Mouse (Mus musculus) thymus, adult 2 months (tissue): Measurements from ENCODE around the gene Cpe. TPM values are rescaled to one million over a fixed set of nuclear protein-coding genes. Genes with fewer than 3 reads are reported as not detected.

Source experiments
- DNase-seq: peaks from one replicate; pipeline ENCODE4 v3.0.0; 2021
- H3K27ac ChIP-seq: fragments of 200-500 bp; 2 replicates; pipeline ENCODE4 v1.5.1; 2012; ENCODE audit warnings: low read length, control low read depth; ENCODE audit not compliant: control insufficient read depth, insufficient read depth
- H3K27me3 ChIP-seq: fragments of 200-500 bp; 2 replicates; pipeline ENCODE4 v1.6.1; 2012; ENCODE audit warnings: mild to moderate bottlenecking, low read length, moderate library complexity, mixed read lengths; ENCODE audit not compliant: control insufficient read depth, insufficient read depth
- H3K36me3 ChIP-seq: fragments of 200-500 bp; 2 replicates; pipeline ENCODE4 v1.6.1; 2012; ENCODE audit warnings: mild to moderate bottlenecking, low read length, moderate library complexity; ENCODE audit not compliant: control insufficient read depth, insufficient read depth
- H3K4me1 ChIP-seq: fragments of 200-500 bp; replicated peaks from 2 replicates; pipeline ENCODE4 v1.6.1; 2012; ENCODE audit warnings: low read length; ENCODE audit not compliant: control insufficient read depth, insufficient read depth
- H3K4me3 ChIP-seq: fragments of 200-500 bp; 2 replicates; pipeline ENCODE4 v1.5.1; 2012; ENCODE audit warnings: mild to moderate bottlenecking, low read length, control low read depth, moderate library complexity; ENCODE audit not compliant: control insufficient read depth, insufficient read depth
- CTCF ChIP-seq: fragments of 200-500 bp; IDR thresholded peaks from 2 replicates; pipeline ENCODE4 v1.5.1; 2012; ENCODE audit warnings: mild to moderate bottlenecking, control low read depth, low read length, moderate library complexity, borderline replicate concordance; ENCODE audit not compliant: control insufficient read depth, poor library complexity, insufficient read depth; ENCODE audit errors: extremely low read depth
- POLR2A ChIP-seq: fragments of 200-500 bp; IDR thresholded peaks from 2 replicates; pipeline ENCODE4 v1.6.1; 2012; ENCODE audit warnings: mild to moderate bottlenecking, low read length, control low read depth, moderate library complexity; ENCODE audit not compliant: control insufficient read depth, poor library complexity, insufficient read depth; ENCODE audit errors: extremely low read depth
- WGBS: fragments of 180-500 bp; shearing (Covaris S2); methylation state at CpG from one replicate; pipeline ENCODE4 v1.1.7; 2018; 5-methylcytosine and 5-hydroxymethylcytosine counted together
- polyA plus RNA-seq: library from polyadenylated mRNA; depleted of rRNA; stranded (reverse); fragments of >200 nt; gene quantifications from 2 replicates; pipeline ENCODE4 v1.2.3, GENCODE M21; 2012

Cpe gene
- polyA plus RNA-seq, 1 experiment = 9.8 TPM

DNA sequence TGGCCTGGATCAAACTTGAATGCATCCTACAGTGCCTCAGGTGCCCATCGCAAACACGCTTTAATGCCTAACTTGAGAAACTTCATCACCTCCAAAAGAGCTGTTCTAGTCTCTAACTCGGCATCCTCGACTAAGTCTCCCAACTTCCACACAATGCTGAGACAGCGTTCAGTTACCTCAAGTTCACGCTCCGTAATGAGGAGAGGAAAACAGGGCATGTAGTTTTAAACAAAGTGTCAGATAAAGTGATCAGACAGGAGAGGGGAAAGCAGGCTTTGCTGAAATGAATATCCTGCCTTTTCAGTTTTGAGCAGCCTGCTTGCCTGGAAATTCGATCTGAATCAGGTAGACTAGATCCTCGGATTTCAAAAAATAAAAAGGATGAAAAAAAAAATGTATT, 39.7 kb upstream of the Cpe start:
- no peak overlapping the region for H3K4me3 ChIP-seq
- 22% methylated on average over 9 of the region's 9 CpGs for WGBS
- TF ChIP-seq CTCF (no peak), POLR2A (no peak)
- H3K36me3 ChIP-seq = no peaks in the 10 kb centered on the region
- H3K27me3 ChIP-seq = no peaks in the 10 kb centered on the region
- no peak for DNase-seq
- no peak overlapping the region for H3K27ac ChIP-seq
- H3K4me1 ChIP-seq = peaks cover 7% of the 10 kb centered on the region

DNA sequence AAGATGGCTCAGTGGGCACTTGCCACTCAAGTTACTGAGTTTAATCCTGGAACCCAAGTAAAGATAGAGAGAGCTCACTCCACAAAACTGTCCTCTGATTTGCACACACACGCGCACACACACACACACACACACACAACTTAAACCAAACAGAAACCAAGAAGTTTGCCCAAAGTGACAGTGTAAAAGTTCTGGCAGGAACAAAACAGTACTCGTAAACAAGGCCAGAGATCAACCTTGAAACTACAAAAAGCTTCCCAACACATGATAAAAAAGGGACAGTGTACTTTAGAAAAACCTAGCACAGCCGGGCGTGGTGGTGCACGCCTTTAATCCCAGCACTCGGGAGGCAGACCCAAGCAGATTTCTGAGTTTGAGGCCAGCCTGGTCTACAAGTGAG, 35.3 kb upstream of the Cpe start:
- TF ChIP-seq CTCF (no peak), POLR2A (no peak)
- H3K27me3 ChIP-seq = no peaks in the 10 kb centered on the region
- no peak overlapping the region for H3K27ac ChIP-seq
- peaks cover 7% of the 10 kb centered on the region for H3K4me1 ChIP-seq
- WGBS = 97% methylated on average over 7 of the region's 7 CpGs
- H3K4me3 ChIP-seq = no peak overlapping the region
- no peak for DNase-seq
- H3K36me3 ChIP-seq = peaks cover 6% of the 10 kb centered on the region; the same call in 1 of the 2 replicates

DNA sequence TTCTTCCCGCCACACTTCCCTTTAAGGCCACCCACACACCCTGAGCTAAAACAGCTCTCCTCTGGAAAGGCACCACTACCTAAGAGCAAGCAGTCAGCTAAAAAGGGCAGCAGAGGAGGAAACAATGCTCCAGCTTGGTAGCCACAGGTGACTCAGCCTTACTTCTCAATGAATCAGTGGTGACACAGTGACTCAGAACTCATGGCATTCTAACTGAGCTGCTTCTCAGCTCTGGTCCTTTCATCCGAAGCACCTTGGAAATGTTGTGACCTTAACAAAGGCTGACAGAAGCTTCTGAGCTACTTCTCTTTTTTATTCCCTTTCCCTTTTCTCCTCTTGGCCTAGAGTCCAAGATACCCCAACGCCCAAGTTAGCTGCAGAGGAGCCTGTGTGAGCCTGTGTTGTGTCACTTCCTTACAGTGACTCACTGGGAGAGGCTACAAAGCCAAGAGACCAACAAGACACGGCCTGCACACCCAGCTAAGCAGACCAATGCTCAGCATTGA, 33.4 kb upstream of the Cpe start:
- no peaks in the 10 kb centered on the region for H3K27me3 ChIP-seq
- H3K36me3 ChIP-seq = peaks cover 6% of the 10 kb centered on the region; the same call in 1 of the 2 replicates
- 83% methylated on average over 4 of the region's 4 CpGs for WGBS
- no peaks in the 10 kb centered on the region for H3K4me1 ChIP-seq
- no peak overlapping the region for H3K4me3 ChIP-seq
- no peak for DNase-seq
- TF ChIP-seq CTCF = no peak
- TF ChIP-seq POLR2A = no peak
- H3K27ac ChIP-seq = no peak overlapping the region

DNA sequence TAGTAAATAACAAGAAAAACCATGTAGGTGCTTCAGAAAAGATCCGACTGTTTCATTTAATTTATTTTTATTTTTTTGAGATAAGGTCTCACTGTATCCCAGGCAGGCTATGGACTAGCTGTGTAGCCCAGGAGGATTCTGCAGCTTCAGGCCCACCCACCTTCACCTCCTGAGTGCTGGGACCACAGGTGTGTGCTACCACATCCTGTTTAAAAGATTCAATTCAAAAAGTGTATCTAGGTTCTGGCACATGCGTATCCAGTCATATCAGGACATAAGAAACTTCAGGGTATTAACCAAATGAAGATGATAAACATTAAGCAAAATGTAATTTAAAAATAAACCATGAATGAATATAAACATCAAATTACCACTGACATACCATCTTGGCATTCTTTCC, 30.4 kb upstream of the Cpe start:
- no peak overlapping the region for H3K4me3 ChIP-seq
- H3K27me3 ChIP-seq = no peaks in the 10 kb centered on the region
- DNase-seq = no peak
- peaks cover 18% of the 10 kb centered on the region for H3K36me3 ChIP-seq
- H3K4me1 ChIP-seq = no peaks in the 10 kb centered on the region
- TF ChIP-seq POLR2A (no peak), CTCF (no peak)
- no peak overlapping the region for H3K27ac ChIP-seq
- 47% methylated on average over 2 of the region's 2 CpGs for WGBS

DNA sequence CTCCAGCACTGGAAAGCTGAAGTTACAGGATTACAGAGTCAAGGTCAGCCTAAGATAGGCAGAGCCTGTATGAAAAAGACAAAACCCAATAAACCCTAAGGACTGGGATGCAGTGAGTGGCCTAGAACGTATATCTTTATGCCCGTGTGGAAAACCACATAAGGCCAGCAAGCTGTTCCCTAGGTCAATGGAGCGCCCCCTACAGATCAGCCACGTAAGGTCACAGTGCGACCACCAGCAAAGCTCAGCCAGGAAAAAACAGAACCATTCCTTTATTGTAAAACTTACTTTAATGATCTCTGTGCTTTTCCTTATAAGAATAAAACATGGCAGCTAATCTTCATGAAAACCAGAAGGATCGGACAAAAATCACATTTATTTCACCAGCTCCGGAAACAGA, 25.0 kb upstream of the Cpe start:
- H3K36me3 ChIP-seq = peaks cover 16% of the 10 kb centered on the region
- 97% methylated on average over 7 of the region's 7 CpGs for WGBS

DNA sequence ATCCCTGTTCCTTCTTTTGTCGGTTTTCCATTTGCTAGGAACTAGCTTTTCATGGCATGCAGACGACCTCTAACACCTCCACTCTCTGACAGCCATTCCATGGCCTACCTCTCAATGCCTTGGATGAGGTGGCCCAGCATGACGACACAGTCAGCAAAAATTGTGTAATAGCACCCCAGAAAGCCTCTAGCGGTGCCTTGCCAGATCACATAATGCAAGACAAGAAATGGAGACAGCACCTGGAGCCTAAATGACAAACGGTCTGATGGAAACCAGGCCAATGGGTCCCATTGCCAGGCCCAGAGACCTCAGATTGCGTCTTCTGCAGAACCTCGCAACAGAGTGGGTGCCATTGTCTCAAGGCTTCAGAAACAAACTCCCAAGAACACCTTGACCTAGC, 19.6 kb upstream of the Cpe start:
- 90% methylated on average over 7 of the region's 7 CpGs for WGBS
- Histone ChIP-seq H3K4me3 (no peak overlapping the region), H3K4me1 (no peaks in the 10 kb centered on the region), H3K36me3 (no peaks in the 10 kb centered on the region), H3K27me3 (no peaks in the 10 kb centered on the region), H3K27ac (no peak overlapping the region)
- TF ChIP-seq POLR2A (no peak), CTCF (no peak)
- no peak for DNase-seq

More for the DNA sequence above, 25.0 kb upstream of the Cpe start:
- Histone ChIP-seq H3K27ac (no peak overlapping the region), H3K4me1 (no peaks in the 10 kb centered on the region), H3K4me3 (no peak overlapping the region), H3K27me3 (no peaks in the 10 kb centered on the region)
- TF ChIP-seq POLR2A = no peak
- DNase-seq = no peak

DNA sequence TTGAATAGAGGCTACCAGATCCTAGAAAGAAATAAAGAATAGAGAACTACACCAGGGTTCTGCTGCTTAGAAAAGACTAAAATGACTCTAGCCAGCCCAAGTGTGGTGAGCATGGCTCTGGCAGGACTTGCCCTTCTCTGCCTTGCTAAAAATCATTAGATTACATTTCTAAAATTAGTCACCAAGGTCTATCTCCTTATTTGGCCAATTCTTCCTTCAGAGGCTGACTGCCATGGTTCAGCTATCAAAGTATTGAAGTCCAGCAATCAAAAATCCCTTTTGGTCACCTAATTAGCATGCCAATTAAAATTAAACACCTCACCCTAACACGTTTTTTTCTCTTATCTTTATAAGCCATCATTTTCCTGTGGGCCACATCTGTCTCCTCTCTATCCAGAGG, 18.7 kb upstream of the Cpe start:
- no peak for DNase-seq
- WGBS = 2% methylated on average over 1 of the region's 1 CpGs

More for the DNA sequence above, 18.7 kb upstream of the Cpe start:
- Histone ChIP-seq H3K4me1 (no peaks in the 10 kb centered on the region), H3K36me3 (no peaks in the 10 kb centered on the region), H3K27ac (no peak overlapping the region), H3K4me3 (no peak overlapping the region), H3K27me3 (no peaks in the 10 kb centered on the region)
- TF ChIP-seq CTCF = no peak
- no peak for TF ChIP-seq POLR2A
